Mouse (Mus musculus) liver, embryonic 11.5 days (tissue): ENCODE measurements at regions not wholly inside any gene's neighbourhood (a gene's known extent, or its start where the extent isn't known, plus 50 kb on each side); places are given as distances from the start of the nearest gene placed in this dataset.
"Not testable (repeated sequence)": the region's sequence is repeated elsewhere in the genome, so short reads cannot be mapped to it uniquely, and the experiment has no call there.

Source experiments
- ATAC-seq: fragments of 200-750 bp; cut with Nextera tagmentation; replicated peaks from 2 replicates; pipeline ENCODE4 v1.8.0; 2017; ENCODE audit warnings: moderate number of reproducible peaks, mild to moderate bottlenecking, moderate TSS enrichment, moderate library complexity; ENCODE audit not compliant: low FRiP score
- DNase-seq: peaks from one replicate; pipeline ENCODE4 v3.0.0-alpha.2; 2017; ENCODE audit warnings: low spot score
- H3K27ac ChIP-seq: fragments of 300-500 bp; sonication (generic); 2 replicates; pipeline ENCODE4 v1.5.1; 2014; ENCODE audit warnings: mild to moderate bottlenecking, low read depth, low read length, control low read depth
- H3K27me3 ChIP-seq: fragments of 300-500 bp; sonication (generic); replicated peaks from 2 replicates; pipeline ENCODE4 v1.6.1; 2014; ENCODE audit warnings: low read length, mixed read lengths; ENCODE audit not compliant: control insufficient read depth, insufficient read depth
- H3K36me3 ChIP-seq: fragments of 300-500 bp; sonication (generic); 2 replicates; pipeline ENCODE4 v1.6.1; 2014; ENCODE audit warnings: mild to moderate bottlenecking, low read length, moderate library complexity, mixed read lengths; ENCODE audit not compliant: control insufficient read depth, insufficient read depth
- H3K4me1 ChIP-seq: fragments of 300-500 bp; sonication (generic); replicated peaks from 2 replicates; pipeline ENCODE4 v1.6.1; 2014; ENCODE audit warnings: low read length, mixed read lengths; ENCODE audit not compliant: control insufficient read depth, insufficient read depth
- H3K4me2 ChIP-seq: fragments of 300-500 bp; sonication (generic); 2 replicates; pipeline ENCODE4 v1.6.1; 2014; ENCODE audit warnings: mild to moderate bottlenecking, control low read depth, moderate library complexity
- H3K4me3 ChIP-seq: fragments of 300-500 bp; sonication (generic); 2 replicates; pipeline ENCODE4 v1.5.1; 2014; ENCODE audit warnings: low read depth, low read length, control low read depth
- H3K9ac ChIP-seq: fragments of 300-500 bp; sonication (generic); 2 replicates; pipeline ENCODE4 v1.6.1; 2014; ENCODE audit warnings: low read depth, low read length, control low read depth
- H3K9me3 ChIP-seq: fragments of 300-500 bp; sonication (generic); 2 replicates; pipeline ENCODE4 v1.6.1; 2016; ENCODE audit warnings: low read length, inconsistent platforms, mixed read lengths; ENCODE audit not compliant: control insufficient read depth
- WGBS: fragments of 180-500 bp; shearing (Covaris S2); extraction: QIAGEN DNeasy Blood & Tissue Kit; methylation state at CpG from one replicate; pipeline ENCODE4 v1.1.7; 2014; 5-methylcytosine and 5-hydroxymethylcytosine counted together

DNA sequence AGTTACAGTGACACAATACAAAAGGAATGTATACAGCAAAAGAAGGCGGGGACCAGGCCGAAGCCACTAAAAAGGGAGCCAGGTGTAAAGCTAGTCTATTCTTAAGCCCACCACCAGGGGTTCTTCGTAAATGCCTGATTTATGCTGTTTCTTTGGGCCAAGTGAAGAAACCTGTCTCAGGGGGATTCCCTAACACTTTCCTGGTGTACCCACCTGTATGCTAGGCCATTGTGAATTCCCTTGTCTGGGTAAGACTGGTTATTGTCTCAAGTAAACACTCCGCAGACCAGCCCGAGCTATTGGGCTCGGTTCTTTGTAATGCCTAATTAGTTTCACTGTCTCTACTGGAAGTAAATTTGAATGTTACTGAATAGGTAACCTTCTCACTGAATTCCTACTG is 722.3 kb upstream of the Impad1 start:
- H3K36me3 ChIP-seq, H3K27ac ChIP-seq, DNase-seq, ATAC-seq, H3K4me1 ChIP-seq, H3K9me3 ChIP-seq, H3K9ac ChIP-seq, H3K4me2 ChIP-seq, H3K27me3 ChIP-seq, H3K4me3 ChIP-seq: not testable (repeated sequence)
- WGBS = 83% methylated on average over 6 of the region's 6 CpGs

DNA sequence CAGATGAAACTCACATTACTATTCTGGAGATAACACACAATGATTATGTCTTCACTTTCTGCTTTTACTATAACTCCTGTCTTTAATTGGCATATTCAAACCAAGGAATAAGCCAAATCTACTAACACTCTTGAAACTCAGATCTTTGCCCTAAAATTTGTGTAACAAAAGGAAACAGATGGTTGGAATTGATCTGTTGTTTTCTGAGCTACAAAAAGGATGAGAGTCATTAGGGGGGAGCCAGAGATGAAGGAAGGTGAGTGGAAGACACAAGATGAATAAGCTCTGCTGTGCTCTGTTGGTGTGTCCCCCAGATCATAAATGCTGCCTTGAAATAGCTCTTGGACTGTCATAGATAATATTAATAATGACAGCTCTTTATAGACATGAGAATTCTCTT is 718.6 kb upstream of the Impad1 start:
- H3K36me3 ChIP-seq = no peaks in the 10 kb centered on the region
- no peaks in the 10 kb centered on the region for H3K9me3 ChIP-seq
- no peak overlapping the region for H3K27ac ChIP-seq
- H3K4me3 ChIP-seq = no peak overlapping the region
- H3K4me2 ChIP-seq = no peak overlapping the region
- no peaks in the 10 kb centered on the region for H3K4me1 ChIP-seq
- no peaks in the 10 kb centered on the region for H3K27me3 ChIP-seq
- ATAC-seq (no peak), DNase-seq (no peak)
- no peak overlapping the region for H3K9ac ChIP-seq

DNA sequence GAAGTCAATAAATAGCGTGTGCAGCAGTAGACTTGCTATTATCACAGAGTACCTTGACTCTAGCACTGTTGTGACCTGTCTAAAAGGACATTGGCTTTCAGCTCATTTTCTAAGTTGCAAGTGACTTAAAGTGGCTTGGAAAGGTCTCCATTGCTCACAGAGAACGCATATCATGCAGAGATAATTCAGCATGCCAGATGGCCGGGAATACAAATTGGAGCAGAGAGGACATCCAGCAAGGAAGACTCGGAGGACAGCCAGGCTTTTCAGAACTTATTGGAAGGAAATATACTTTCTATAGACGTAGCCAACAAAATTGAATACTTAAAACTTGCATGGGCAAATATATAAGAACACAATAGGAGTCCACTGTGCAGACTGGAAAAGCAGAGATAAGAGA is 716.2 kb upstream of the Impad1 start:
- no peak overlapping the region for H3K4me2 ChIP-seq
- no peaks in the 10 kb centered on the region for H3K27me3 ChIP-seq
- H3K4me1 ChIP-seq = no peaks in the 10 kb centered on the region
- H3K9me3 ChIP-seq = no peaks in the 10 kb centered on the region
- no peak overlapping the region for H3K9ac ChIP-seq
- no peaks in the 10 kb centered on the region for H3K36me3 ChIP-seq
- no peak overlapping the region for H3K4me3 ChIP-seq
- H3K27ac ChIP-seq = no peak overlapping the region
- 74% methylated on average over 5 of the region's 5 CpGs for WGBS
- DNase-seq (no peak), ATAC-seq (no peak)

DNA sequence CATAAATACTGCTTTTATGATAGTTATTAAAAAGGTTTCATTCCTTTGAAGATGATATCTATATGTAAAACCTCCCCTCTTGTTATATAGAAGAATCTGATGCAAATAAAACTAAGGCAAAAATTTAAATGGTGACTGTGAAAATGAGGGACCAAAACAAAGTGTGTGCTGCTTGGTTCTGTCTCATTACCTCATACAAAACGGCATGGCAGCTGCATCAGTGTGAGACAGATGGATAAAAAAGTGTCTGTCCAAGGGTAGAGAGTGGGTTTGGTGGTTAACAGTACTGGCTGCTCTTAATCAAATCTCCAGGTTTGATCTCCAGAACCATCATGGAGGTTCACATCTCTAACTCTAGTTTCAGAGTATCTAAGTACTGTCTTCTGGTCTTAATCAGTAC is 701.9 kb upstream of the Impad1 start:
- H3K27me3 ChIP-seq = no peaks in the 10 kb centered on the region
- H3K4me1 ChIP-seq = no peaks in the 10 kb centered on the region
- H3K4me2 ChIP-seq = no peak overlapping the region
- WGBS = 74% methylated on average over 1 of the region's 1 CpGs
- DNase-seq (no peak), ATAC-seq (no peak)
- no peak overlapping the region for H3K9ac ChIP-seq
- H3K36me3 ChIP-seq = no peaks in the 10 kb centered on the region
- H3K4me3 ChIP-seq = no peak overlapping the region
- no peaks in the 10 kb centered on the region for H3K9me3 ChIP-seq
- H3K27ac ChIP-seq = no peak overlapping the region

DNA sequence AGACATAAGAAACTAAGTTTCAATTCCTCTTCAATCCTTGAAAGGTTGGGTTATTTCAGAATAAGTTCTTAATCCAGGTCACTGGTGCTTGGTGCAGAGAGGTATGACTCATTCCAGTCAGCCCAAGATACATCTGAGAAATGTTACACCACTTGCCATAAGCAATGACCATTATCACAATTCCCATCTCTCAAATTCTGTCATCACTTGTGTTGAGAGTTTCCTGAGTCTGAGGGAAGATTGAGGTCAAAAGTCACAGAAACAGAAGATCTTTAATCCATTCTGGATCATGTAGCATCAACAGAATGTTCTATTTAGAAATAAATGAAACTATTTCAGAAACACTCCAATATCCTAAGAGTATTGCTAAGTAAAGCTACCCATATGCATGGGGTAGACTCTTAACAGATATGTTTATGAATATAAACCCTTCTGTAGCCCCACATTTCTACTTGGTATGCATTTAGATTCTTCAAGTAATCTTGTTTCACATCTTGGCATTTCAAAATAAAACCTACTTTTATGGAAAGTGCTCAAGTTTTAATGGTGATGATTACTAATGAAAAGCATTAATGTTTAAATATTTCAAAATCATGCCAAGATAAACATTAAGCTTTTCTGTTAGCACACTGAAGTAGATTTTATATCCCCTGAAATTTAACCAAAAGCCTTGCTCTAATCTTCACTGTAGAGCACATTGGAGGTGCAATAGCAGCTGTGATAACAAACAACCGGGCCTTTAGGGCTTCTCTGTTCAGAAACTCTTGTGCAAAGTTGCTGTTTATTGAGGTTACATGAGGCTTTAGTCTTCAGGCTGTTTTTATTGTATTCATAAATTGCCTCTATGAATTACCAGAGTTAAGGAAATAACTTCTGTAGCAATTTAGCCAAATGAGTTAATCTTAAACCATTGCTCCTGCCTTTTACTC is 701.2 kb upstream of the Impad1 start:
- 68% methylated on average over 1 of the region's 1 CpGs for WGBS
- H3K4me1 ChIP-seq = no peaks in the 10 kb centered on the region
- no peak for DNase-seq
- no peak overlapping the region for H3K4me2 ChIP-seq
- H3K4me3 ChIP-seq = no peak overlapping the region
- no peak overlapping the region for H3K27ac ChIP-seq
- H3K9ac ChIP-seq = no peak overlapping the region
- no peaks in the 10 kb centered on the region for H3K27me3 ChIP-seq
- no peaks in the 10 kb centered on the region for H3K36me3 ChIP-seq
- no peak for ATAC-seq
- H3K9me3 ChIP-seq = no peaks in the 10 kb centered on the region

DNA sequence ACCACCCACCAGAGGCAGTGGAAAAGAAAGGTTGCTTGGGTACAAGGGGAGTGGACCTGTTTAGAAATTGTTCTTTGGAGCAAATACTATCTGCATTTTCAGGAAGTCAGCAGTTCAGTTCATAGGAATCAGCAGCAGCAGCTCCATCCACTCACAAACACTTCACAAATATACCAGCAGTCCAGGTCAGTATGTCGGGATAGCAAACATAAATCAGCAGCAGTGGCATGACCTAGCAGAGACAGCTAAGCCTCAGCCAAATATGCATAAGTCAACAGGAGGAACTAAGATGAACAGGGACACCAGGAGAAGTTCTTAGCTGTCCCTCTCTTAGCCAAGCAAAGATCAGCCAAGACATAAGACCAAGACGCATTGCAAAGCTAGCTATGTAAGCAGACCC is 693.6 kb upstream of the Impad1 start:
- Histone ChIP-seq H3K4me1 (no peaks in the 10 kb centered on the region), H3K9me3 (no peaks in the 10 kb centered on the region), H3K9ac (no peak overlapping the region), H3K4me3 (no peak overlapping the region), H3K4me2 (no peak overlapping the region), H3K27ac (no peak overlapping the region), H3K27me3 (no peaks in the 10 kb centered on the region), H3K36me3 (no peaks in the 10 kb centered on the region)
- ATAC-seq (no peak), DNase-seq (no peak)
- 67% methylated on average over 2 of the region's 2 CpGs for WGBS

DNA sequence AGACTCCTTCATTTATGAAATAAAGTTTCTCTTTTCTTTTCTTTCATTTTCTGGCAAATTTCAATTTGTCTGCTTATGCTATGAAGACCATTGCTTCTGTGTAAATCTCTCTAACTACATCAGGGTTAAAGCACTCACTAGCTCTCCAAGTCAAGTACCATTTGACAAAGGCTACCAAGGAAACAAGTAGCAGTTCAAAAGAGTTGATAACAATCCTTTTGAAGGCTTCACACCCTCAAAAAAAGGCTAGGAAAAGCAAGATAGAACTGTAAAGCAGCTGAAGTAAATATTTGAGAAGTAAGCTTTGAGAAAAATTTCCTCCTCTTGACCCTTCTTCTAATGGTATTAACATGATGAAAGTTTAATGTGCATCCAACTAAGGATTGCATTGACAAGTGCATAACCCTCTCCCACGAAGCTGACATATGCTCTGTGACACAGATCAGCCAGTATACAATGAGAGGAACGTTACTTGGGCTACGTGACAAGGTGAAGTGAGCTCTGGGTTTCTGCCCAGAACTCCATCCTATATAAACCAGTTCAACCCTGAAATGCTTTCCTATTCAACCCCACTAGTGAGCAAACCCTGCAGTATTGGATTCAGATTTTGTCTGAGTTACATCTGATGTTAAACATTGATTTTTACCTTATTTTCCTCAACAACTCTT is 678.9 kb upstream of the Impad1 start:
- no peaks in the 10 kb centered on the region for H3K4me1 ChIP-seq
- no peak overlapping the region for H3K4me2 ChIP-seq
- H3K27me3 ChIP-seq = no peaks in the 10 kb centered on the region
- no peaks in the 10 kb centered on the region for H3K9me3 ChIP-seq
- no peak overlapping the region for H3K9ac ChIP-seq
- ATAC-seq (no peak), DNase-seq (no peak)
- H3K27ac ChIP-seq = no peak overlapping the region
- no peak overlapping the region for H3K4me3 ChIP-seq
- 57% methylated on average over 3 of the region's 3 CpGs for WGBS
- H3K36me3 ChIP-seq = no peaks in the 10 kb centered on the region

DNA sequence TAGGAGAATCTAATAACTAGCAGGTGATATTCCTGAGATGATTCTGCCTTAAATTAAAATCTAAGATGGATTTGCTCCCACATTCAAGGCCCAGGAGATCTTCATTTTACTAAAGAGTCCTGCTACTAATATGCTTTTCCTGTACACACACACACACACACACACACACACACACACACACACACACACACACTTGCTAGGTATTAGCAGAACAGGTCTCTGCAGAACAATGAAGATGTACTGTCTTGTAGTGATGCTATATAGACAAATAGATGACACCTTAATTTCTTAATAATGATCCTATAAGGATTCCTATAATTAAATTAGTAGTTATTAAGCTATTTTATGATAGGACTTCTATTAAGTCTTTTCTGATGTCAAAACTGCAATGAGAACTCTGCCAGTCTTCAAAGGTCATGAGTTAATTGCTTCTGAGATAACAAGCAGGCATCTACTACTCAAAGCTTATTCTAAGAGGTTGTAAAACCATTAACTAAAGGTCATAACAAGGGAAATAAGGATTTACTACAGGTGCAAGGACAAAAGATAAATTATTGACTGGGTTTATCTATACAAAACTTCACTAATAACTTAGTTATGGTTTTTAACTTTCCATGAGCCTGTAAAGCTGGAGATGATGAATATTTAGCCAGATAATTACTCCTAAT is 666.0 kb upstream of the Impad1 start:
- Histone ChIP-seq H3K4me2 (no peak overlapping the region), H3K9me3 (no peaks in the 10 kb centered on the region), H3K36me3 (no peaks in the 10 kb centered on the region), H3K27ac (no peak overlapping the region), H3K27me3 (no peaks in the 10 kb centered on the region), H3K4me3 (no peak overlapping the region), H3K9ac (no peak overlapping the region), H3K4me1 (no peaks in the 10 kb centered on the region)
- ATAC-seq = no peak
- DNase-seq = no peak
